Mouse (Mus musculus): Measurements from ENCODE around the gene Cgas. TPM values are rescaled to one million over a fixed set of nuclear protein-coding genes. Genes with fewer than 3 reads are reported as not detected.

The Cgas gene
- polyA plus RNA-seq, 1 experiment from 2014 or later = 2.2 TPM

Small RNA genes within 50 kb of the gene (microRNA-seq; reads per million reads assigned to microRNA genes)
- not detected for gene Gm26377

Other genes with a start within 250 kb of the Cgas start
- not detected in 2 replicates for gene Gsta1, start 212.6 kb downstream of the Cgas start, polyA plus RNA-seq (2014; fragmentation: Nextera tagmentation; extraction: Ambion mirVana)
- gene Gm3776, start 186.1 kb downstream of the Cgas start, polyA plus RNA-seq (2014; fragmentation: Nextera tagmentation; extraction: Ambion mirVana) = not detected in 2 replicates
- 3.9 and 4.9 TPM in 2 replicates for gene Gm10639, start 153.3 kb downstream of the Cgas start, polyA plus RNA-seq (2014; fragmentation: Nextera tagmentation; extraction: Ambion mirVana)
- gene Omt2a, start 128.4 kb downstream of the Cgas start, polyA plus RNA-seq (2014; fragmentation: Nextera tagmentation; extraction: Ambion mirVana) = not detected in 2 replicates
- gene Omt2b, start 115.6 kb downstream of the Cgas start, polyA plus RNA-seq (2014; fragmentation: Nextera tagmentation; extraction: Ambion mirVana) = not detected in 2 replicates
- gene Gsta2, start 87.4 kb downstream of the Cgas start, polyA plus RNA-seq (2014; fragmentation: Nextera tagmentation; extraction: Ambion mirVana) = 2.6 and 3.6 TPM in 2 replicates
- gene Dppa5a, start 75.1 kb downstream of the Cgas start, polyA plus RNA-seq (2014; fragmentation: Nextera tagmentation; extraction: Ambion mirVana) = not detected in 2 replicates
- gene Ooep, start 64.5 kb downstream of the Cgas start, polyA plus RNA-seq (2014; fragmentation: Nextera tagmentation; extraction: Ambion mirVana) = 2.1 and 2.2 TPM in 2 replicates
- gene Ddx43, start 47.5 kb downstream of the Cgas start, polyA plus RNA-seq (2014; fragmentation: Nextera tagmentation; extraction: Ambion mirVana) = 0.34 and 0.41 TPM in 2 replicates
- gene Mto1, start 5.0 kb upstream of the Cgas start, polyA plus RNA-seq (2014; fragmentation: Nextera tagmentation; extraction: Ambion mirVana) = 21.5 and 29.3 TPM in 2 replicates
- 0.46 and 0.58 TPM in 2 replicates for gene Gm17324, start 5.5 kb upstream of the Cgas start, polyA plus RNA-seq (2014; fragmentation: Nextera tagmentation; extraction: Ambion mirVana)
- gene Eef1a1, start 45.9 kb upstream of the Cgas start, polyA plus RNA-seq (2014; fragmentation: Nextera tagmentation; extraction: Ambion mirVana) = 5,322 and 6,193 TPM in 2 replicates
- 9.9 and 16.9 TPM in 2 replicates for gene Slc17a5, start 144.8 kb upstream of the Cgas start, polyA plus RNA-seq (2014; fragmentation: Nextera tagmentation; extraction: Ambion mirVana)
- gene Cd109, start 172.3 kb upstream of the Cgas start, polyA plus RNA-seq (2014; fragmentation: Nextera tagmentation; extraction: Ambion mirVana) = 4.3 and 7.9 TPM in 2 replicates

Measured in kidney, embryonic 14.5 days (tissue).